Mouse (Mus musculus): ENCODE results near the gene Foxred2. TPM values are rescaled to one million over a fixed set of nuclear protein-coding genes. Genes with fewer than 3 reads are reported as not detected.

The Foxred2 gene
- polyA plus RNA-seq, 1 experiment from 2014 or later: 3.7 TPM

GRCm38 (mm10) chr15:77925195-77925594 lies 31.3 kb downstream of the Foxred2 start:
- H3K4me2 ChIP-seq (ENCODE audit: low read depth, low read length): no peak overlapping the region
- peaks cover 15% of the 10 kb centered on the region for H3K4me1 ChIP-seq (replicated peaks; ENCODE audit: control insufficient read depth, insufficient read depth, low read length)
- no peak overlapping the region for H3K27ac ChIP-seq (ENCODE audit: low read length)
- H3K9me3 ChIP-seq (ENCODE audit: control insufficient read depth, low read length): no peaks in the 10 kb centered on the region
- H3K27me3 ChIP-seq (ENCODE audit: control insufficient read depth, insufficient read depth, low read depth, low read length): no peaks in the 10 kb centered on the region
- H3K36me3 ChIP-seq (ENCODE audit: control insufficient read depth, insufficient read depth, low read length): peaks cover 26% of the 10 kb centered on the region
- H3K9ac ChIP-seq (ENCODE audit: low read length): no peak overlapping the region
- WGBS: 88% methylated on average over 2 of the region's 2 CpGs
- no peak overlapping the region for H3K4me3 ChIP-seq (ENCODE audit: low read length)
- ATAC-seq (ENCODE audit: low read depth): no peak

GRCm38 (mm10) chr15:77923267-77924035 lies 33.1 kb downstream of the Foxred2 start:
- H3K9me3 ChIP-seq (ENCODE audit: control insufficient read depth, low read length): no peaks in the 10 kb centered on the region
- no peak overlapping the region for H3K4me3 ChIP-seq (ENCODE audit: low read length)
- peaks cover 26% of the 10 kb centered on the region for H3K36me3 ChIP-seq (ENCODE audit: control insufficient read depth, insufficient read depth, low read length)
- no peak overlapping the region for H3K9ac ChIP-seq (ENCODE audit: low read length)
- 59% methylated on average over 9 of the region's 9 CpGs for WGBS
- no peaks in the 10 kb centered on the region for H3K27me3 ChIP-seq (ENCODE audit: control insufficient read depth, insufficient read depth, low read depth, low read length)
- H3K4me2 ChIP-seq (ENCODE audit: low read depth, low read length): no peak overlapping the region
- ATAC-seq (ENCODE audit: low read depth): no peak
- peaks cover 9% of the 10 kb centered on the region for H3K4me1 ChIP-seq (replicated peaks; ENCODE audit: control insufficient read depth, insufficient read depth, low read length)
- no peak overlapping the region for H3K27ac ChIP-seq (ENCODE audit: low read length)

GRCm38 (mm10) chr15:77922710-77923109 lies 33.8 kb downstream of the Foxred2 start:
- no peak overlapping the region for H3K4me2 ChIP-seq (ENCODE audit: low read depth, low read length)
- H3K9ac ChIP-seq (ENCODE audit: low read length): no peak overlapping the region
- peaks cover 3% of the 10 kb centered on the region for H3K4me1 ChIP-seq (replicated peaks; ENCODE audit: control insufficient read depth, insufficient read depth, low read length)
- 67% methylated on average over 9 of the region's 9 CpGs for WGBS
- H3K9me3 ChIP-seq (ENCODE audit: control insufficient read depth, low read length): no peaks in the 10 kb centered on the region
- no peak for ATAC-seq (ENCODE audit: low read depth)
- H3K4me3 ChIP-seq (ENCODE audit: low read length): no peak overlapping the region
- H3K27me3 ChIP-seq (ENCODE audit: control insufficient read depth, insufficient read depth, low read depth, low read length): no peaks in the 10 kb centered on the region
- peaks cover 29% of the 10 kb centered on the region for H3K36me3 ChIP-seq (ENCODE audit: control insufficient read depth, insufficient read depth, low read length)
- no peak overlapping the region for H3K27ac ChIP-seq (ENCODE audit: low read length)

GRCm38 (mm10) chr15:77921636-77922035 lies 34.9 kb downstream of the Foxred2 start:
- WGBS: 75% methylated on average over 6 of the region's 6 CpGs
- H3K9ac ChIP-seq (ENCODE audit: low read length): no peak overlapping the region

GRCm38 (mm10) chr15:77920511-77921462 lies 35.7 kb downstream of the Foxred2 start:
- ATAC-seq (ENCODE audit: low read depth): peak; percentile 27; the same call in 1 of the 2 replicates
- Histone ChIP-seq H3K4me3 (ENCODE audit: low read length) (no peak overlapping the region), H3K36me3 (ENCODE audit: control insufficient read depth, insufficient read depth, low read length) (peaks cover 31% of the 10 kb centered on the region), H3K27ac (ENCODE audit: low read length) (no peak overlapping the region), H3K4me2 (ENCODE audit: low read depth, low read length) (no peak overlapping the region), H3K9me3 (ENCODE audit: control insufficient read depth, low read length) (no peaks in the 10 kb centered on the region), H3K9ac (ENCODE audit: low read length) (no peak overlapping the region), H3K4me1 (replicated peaks; ENCODE audit: control insufficient read depth, insufficient read depth, low read length) (no peaks in the 10 kb centered on the region), H3K27me3 (ENCODE audit: control insufficient read depth, insufficient read depth, low read depth, low read length) (no peaks in the 10 kb centered on the region)
- 70% methylated on average over 10 of the region's 10 CpGs for WGBS

More at GRCm38 (mm10) chr15:77921636-77922035, 34.9 kb downstream of the Foxred2 start:
- Histone ChIP-seq H3K4me1 (replicated peaks; ENCODE audit: control insufficient read depth, insufficient read depth, low read length) (no peaks in the 10 kb centered on the region), H3K4me3 (ENCODE audit: low read length) (no peak overlapping the region), H3K36me3 (ENCODE audit: control insufficient read depth, insufficient read depth, low read length) (peaks cover 34% of the 10 kb centered on the region), H3K27ac (ENCODE audit: low read length) (no peak overlapping the region), H3K27me3 (ENCODE audit: control insufficient read depth, insufficient read depth, low read depth, low read length) (no peaks in the 10 kb centered on the region), H3K4me2 (ENCODE audit: low read depth, low read length) (no peak overlapping the region), H3K9me3 (ENCODE audit: control insufficient read depth, low read length) (no peaks in the 10 kb centered on the region)
- ATAC-seq (ENCODE audit: low read depth): no peak

- Histone ChIP-seq H3K9me3 (ENCODE audit: control insufficient read depth, low read length) (no peaks in the 10 kb centered on the region), H3K4me1 (replicated peaks; ENCODE audit: control insufficient read depth, insufficient read depth, low read length) (no peaks in the 10 kb centered on the region), H3K4me2 (ENCODE audit: low read depth, low read length) (no peak overlapping the region), H3K27ac (ENCODE audit: low read length) (no peak overlapping the region; the same call in 1 of the 2 replicates), H3K36me3 (ENCODE audit: control insufficient read depth, insufficient read depth, low read length) (peaks cover 34% of the 10 kb centered on the region), H3K4me3 (ENCODE audit: low read length) (no peak overlapping the region), H3K9ac (ENCODE audit: low read length) (no peak overlapping the region), H3K27me3 (ENCODE audit: control insufficient read depth, insufficient read depth, low read depth, low read length) (no peaks in the 10 kb centered on the region)
- ATAC-seq (ENCODE audit: low read depth): no peak
- WGBS: 76% methylated on average over 12 of the region's 12 CpGs
These were observed 37.1 kb downstream of the Foxred2 start for GRCm38 (mm10) chr15:77919441-77919840.

- 35% methylated on average over 8 of the region's 8 CpGs for WGBS
- Histone ChIP-seq H3K27me3 (ENCODE audit: control insufficient read depth, insufficient read depth, low read depth, low read length) (no peaks in the 10 kb centered on the region), H3K9ac (ENCODE audit: low read length) (no peak overlapping the region), H3K4me3 (ENCODE audit: low read length) (no peak overlapping the region), H3K36me3 (ENCODE audit: control insufficient read depth, insufficient read depth, low read length) (peaks cover 21% of the 10 kb centered on the region), H3K4me2 (ENCODE audit: low read depth, low read length) (no peak overlapping the region), H3K4me1 (replicated peaks; ENCODE audit: control insufficient read depth, insufficient read depth, low read length) (peaks cover 2% of the 10 kb centered on the region; the same call in 1 of the 2 replicates), H3K9me3 (ENCODE audit: control insufficient read depth, low read length) (no peaks in the 10 kb centered on the region), H3K27ac (ENCODE audit: low read length) (no peak overlapping the region)
- ATAC-seq (ENCODE audit: low read depth): peak; percentile 47
These were observed 39.5 kb downstream of the Foxred2 start for GRCm38 (mm10) chr15:77916851-77917544.

GRCm38 (mm10) chr15:77915287-77915686 lies 41.2 kb downstream of the Foxred2 start:
- peaks cover 7% of the 10 kb centered on the region; the same call in 1 of the 2 replicates for H3K4me1 ChIP-seq (replicated peaks; ENCODE audit: control insufficient read depth, insufficient read depth, low read length)
- peaks cover 21% of the 10 kb centered on the region for H3K36me3 ChIP-seq (ENCODE audit: control insufficient read depth, insufficient read depth, low read length)
- no peak overlapping the region for H3K4me3 ChIP-seq (ENCODE audit: low read length)
- 95% methylated on average over 4 of the region's 4 CpGs for WGBS
- no peak overlapping the region for H3K27ac ChIP-seq (ENCODE audit: low read length)
- H3K9me3 ChIP-seq (ENCODE audit: control insufficient read depth, low read length): no peaks in the 10 kb centered on the region
- no peak overlapping the region for H3K4me2 ChIP-seq (ENCODE audit: low read depth, low read length)
- H3K27me3 ChIP-seq (ENCODE audit: control insufficient read depth, insufficient read depth, low read depth, low read length): no peaks in the 10 kb centered on the region
- no peak for ATAC-seq (ENCODE audit: low read depth)
- no peak overlapping the region for H3K9ac ChIP-seq (ENCODE audit: low read length)

All from lung, embryonic 16.5 days (tissue).